Mouse (Mus musculus) thymus, adult 2 months (tissue): ENCODE results near the gene Syt1. TPM values are rescaled to one million over a fixed set of nuclear protein-coding genes. Genes with fewer than 3 reads are reported as not detected.

ENCODE experiments used
- DNase-seq: peaks from one replicate; pipeline ENCODE4 v3.0.0; 2021
- H3K27ac ChIP-seq: fragments of 200-500 bp; 2 replicates; pipeline ENCODE4 v1.5.1; 2012; ENCODE audit warnings: low read length, control low read depth; ENCODE audit not compliant: control insufficient read depth, insufficient read depth
- H3K27me3 ChIP-seq: fragments of 200-500 bp; 2 replicates; pipeline ENCODE4 v1.6.1; 2012; ENCODE audit warnings: mild to moderate bottlenecking, low read length, moderate library complexity, mixed read lengths; ENCODE audit not compliant: control insufficient read depth, insufficient read depth
- H3K36me3 ChIP-seq: fragments of 200-500 bp; 2 replicates; pipeline ENCODE4 v1.6.1; 2012; ENCODE audit warnings: mild to moderate bottlenecking, low read length, moderate library complexity; ENCODE audit not compliant: control insufficient read depth, insufficient read depth
- H3K4me1 ChIP-seq: fragments of 200-500 bp; replicated peaks from 2 replicates; pipeline ENCODE4 v1.6.1; 2012; ENCODE audit warnings: low read length; ENCODE audit not compliant: control insufficient read depth, insufficient read depth
- H3K4me3 ChIP-seq: fragments of 200-500 bp; 2 replicates; pipeline ENCODE4 v1.5.1; 2012; ENCODE audit warnings: mild to moderate bottlenecking, low read length, control low read depth, moderate library complexity; ENCODE audit not compliant: control insufficient read depth, insufficient read depth
- CTCF ChIP-seq: fragments of 200-500 bp; IDR thresholded peaks from 2 replicates; pipeline ENCODE4 v1.5.1; 2012; ENCODE audit warnings: mild to moderate bottlenecking, control low read depth, low read length, moderate library complexity, borderline replicate concordance; ENCODE audit not compliant: control insufficient read depth, poor library complexity, insufficient read depth; ENCODE audit errors: extremely low read depth
- POLR2A ChIP-seq: fragments of 200-500 bp; IDR thresholded peaks from 2 replicates; pipeline ENCODE4 v1.6.1; 2012; ENCODE audit warnings: mild to moderate bottlenecking, low read length, control low read depth, moderate library complexity; ENCODE audit not compliant: control insufficient read depth, poor library complexity, insufficient read depth; ENCODE audit errors: extremely low read depth
- WGBS: fragments of 180-500 bp; shearing (Covaris S2); methylation state at CpG from one replicate; pipeline ENCODE4 v1.1.7; 2018; 5-methylcytosine and 5-hydroxymethylcytosine counted together
- polyA plus RNA-seq: library from polyadenylated mRNA; depleted of rRNA; stranded (reverse); fragments of >200 nt; gene quantifications from 2 replicates; pipeline ENCODE4 v1.2.3, GENCODE M21; 2012; rRNA removed

Syt1 gene
- polyA plus RNA-seq: 1.9 and 2.0 TPM in 2 replicates

- DNase-seq: no peak
- no peak for TF ChIP-seq POLR2A
- no peak for TF ChIP-seq CTCF
- H3K27me3 ChIP-seq: no peaks in the 10 kb centered on the region
- H3K36me3 ChIP-seq: no peaks in the 10 kb centered on the region
- WGBS: 8% methylated on average over 37 of the region's 37 CpGs
- H3K27ac ChIP-seq: no peak within 1 kb of the TSS
- H3K4me1 ChIP-seq: no peaks in the 10 kb centered on the region
- no peak within 1 kb of the TSS; the same call in 1 of the 2 replicates for H3K4me3 ChIP-seq
These were observed at the start of gene Syt1 for GRCm38 (mm10) chr10:109010241-109011193. TSS of gene Syt1 (minus strand) at chr10:109010982.

- Histone ChIP-seq H3K4me3 (no peak overlapping the region), H3K36me3 (no peaks in the 10 kb centered on the region), H3K27me3 (no peaks in the 10 kb centered on the region), H3K27ac (no peak overlapping the region), H3K4me1 (no peaks in the 10 kb centered on the region)
- 86% methylated on average over 6 of the region's 6 CpGs for WGBS
- DNase-seq: no peak
- TF ChIP-seq POLR2A: no peak
- TF ChIP-seq CTCF: no peak
These were observed 45.7 kb upstream of the Syt1 start for GRCm38 (mm10) chr10:109056500-109056899.

- TF ChIP-seq CTCF (no peak), POLR2A (no peak)
- Histone ChIP-seq H3K27me3 (no peaks in the 10 kb centered on the region), H3K4me1 (no peaks in the 10 kb centered on the region), H3K4me3 (no peak overlapping the region), H3K27ac (no peak overlapping the region), H3K36me3 (no peaks in the 10 kb centered on the region)
- 79% methylated on average over 5 of the region's 5 CpGs for WGBS
- DNase-seq: no peak
These were observed 36.8 kb upstream of the Syt1 start for GRCm38 (mm10) chr10:109047537-109047936.

GRCm38 (mm10) chr10:109046988-109047387, 36.2 kb upstream of the Syt1 start:
- Histone ChIP-seq H3K4me3 (no peak overlapping the region), H3K27me3 (no peaks in the 10 kb centered on the region), H3K36me3 (no peaks in the 10 kb centered on the region), H3K27ac (no peak overlapping the region), H3K4me1 (no peaks in the 10 kb centered on the region)
- WGBS: 88% methylated on average over 2 of the region's 2 CpGs
- no peak for DNase-seq
- TF ChIP-seq CTCF: no peak
- no peak for TF ChIP-seq POLR2A

GRCm38 (mm10) chr10:109011226-109012165, 714 bp upstream of the Syt1 start:
- no peak overlapping the region for H3K27ac ChIP-seq
- DNase-seq: no peak
- H3K4me3 ChIP-seq: no peak overlapping the region
- TF ChIP-seq CTCF: no peak
- TF ChIP-seq POLR2A: no peak
- H3K4me1 ChIP-seq: no peaks in the 10 kb centered on the region
- no peaks in the 10 kb centered on the region for H3K27me3 ChIP-seq
- WGBS: 5% methylated on average over 29 of the region's 29 CpGs
- no peaks in the 10 kb centered on the region for H3K36me3 ChIP-seq

- Histone ChIP-seq H3K27me3 (no peaks in the 10 kb centered on the region), H3K4me3 (no peak overlapping the region), H3K36me3 (no peaks in the 10 kb centered on the region), H3K27ac (no peak overlapping the region), H3K4me1 (no peaks in the 10 kb centered on the region)
- no peak for TF ChIP-seq CTCF
- TF ChIP-seq POLR2A: no peak
- no peak for DNase-seq
- 16% methylated on average over 1 of the region's 1 CpGs for WGBS
These were observed 951 bp downstream of the Syt1 start for GRCm38 (mm10) chr10:109009831-109010230.
